Mouse (Mus musculus) right cerebral cortex, adult 2 months (tissue): ENCODE measurements around the gene Bpifa3.
"Not testable (repeated sequence)": the region's sequence is repeated elsewhere in the genome, so short reads cannot be mapped to it uniquely, and the experiment has no call there.

Experiments used
- DNase-seq, 2 experiments: peaks; one replicate each; pipeline ENCODE4 v3.0.0; 2021 to 2022; ENCODE audit warnings: low spot score in 2 of 2

The Bpifa3 gene

GRCm38 (mm10) chr2:154130120-154130519 lies at the start of gene Bpifa3:
Gene Bpifa3 (plus strand): TSS chr2:154130336.
- DNase-seq = no peak

GRCm38 (mm10) chr2:154097734-154098133 lies 32.4 kb upstream of the Bpifa3 start:
- DNase-seq = no peak

- DNase-seq = no peak
These were observed 12.8 kb upstream of the Bpifa3 start for GRCm38 (mm10) chr2:154117381-154117780.

DNA sequence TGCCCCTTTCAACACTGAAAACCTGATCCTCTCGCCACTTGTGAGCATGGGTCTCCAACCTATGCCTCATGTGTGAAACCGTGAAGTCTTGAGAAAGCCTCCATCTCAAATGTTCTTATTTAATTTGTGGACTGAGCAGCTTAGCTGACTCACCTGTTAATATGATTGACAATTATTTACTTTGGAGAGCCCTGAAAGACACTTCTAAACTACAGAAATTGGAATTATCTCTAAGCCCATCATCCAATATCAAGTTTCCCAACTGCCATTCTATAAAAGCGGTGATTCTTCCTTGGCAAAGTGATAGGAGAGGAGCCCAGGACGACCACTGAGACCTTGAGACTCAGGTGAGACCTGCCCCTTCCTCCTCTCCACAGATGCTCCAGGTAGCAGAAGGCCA lies 12.4 kb downstream of the Bpifa3 start, which contains the start of gene Bpifa1:
TSS of gene Bpifa1 (plus strand) at position 301 of the 400 bp plus-strand sequence.
- DNase-seq = no peak

- no peak for DNase-seq
These were observed 13.6 kb downstream of the Bpifa3 start for GRCm38 (mm10) chr2:154143735-154144134.

DNA sequence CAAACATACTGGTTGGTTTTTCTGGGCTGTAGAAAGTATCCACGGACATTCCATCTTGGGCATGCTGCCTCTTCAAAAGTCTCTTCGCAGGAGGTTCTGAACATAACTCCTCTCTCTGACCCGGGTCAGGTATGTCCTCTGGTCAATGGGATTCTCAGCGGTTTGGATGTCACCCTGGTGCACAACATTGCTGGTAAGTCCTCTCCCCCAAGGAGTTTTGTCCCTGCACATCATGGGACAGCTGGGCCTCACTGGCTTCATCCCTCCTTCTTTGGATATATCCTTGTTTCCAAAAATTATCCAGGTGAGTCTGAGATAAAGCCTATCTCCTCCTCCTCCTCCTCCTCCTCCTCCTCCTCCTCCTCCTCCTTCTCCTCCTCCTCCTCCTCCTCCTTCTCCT lies 17.4 kb downstream of the Bpifa3 start:
- DNase-seq = no peak

GRCm38 (mm10) chr2:154158433-154158832 lies 28.3 kb downstream of the Bpifa3 start:
- peak; percentile 36 to 48 for DNase-seq

- no peak for DNase-seq
These were observed 32.2 kb downstream of the Bpifa3 start, which contains the start of gene Bpifa5 for GRCm38 (mm10) chr2:154162307-154162706. Gene Bpifa5 (plus strand): TSS chr2:154162607.

- no peak for DNase-seq
These were observed 33.2 kb downstream of the Bpifa3 start for GRCm38 (mm10) chr2:154163306-154163705.

- no peak for DNase-seq
These were observed 39.0 kb downstream of the Bpifa3 start for GRCm38 (mm10) chr2:154169172-154169571.

- no peak for DNase-seq
These were observed 41.5 kb downstream of the Bpifa3 start for GRCm38 (mm10) chr2:154171621-154172020.

DNA sequence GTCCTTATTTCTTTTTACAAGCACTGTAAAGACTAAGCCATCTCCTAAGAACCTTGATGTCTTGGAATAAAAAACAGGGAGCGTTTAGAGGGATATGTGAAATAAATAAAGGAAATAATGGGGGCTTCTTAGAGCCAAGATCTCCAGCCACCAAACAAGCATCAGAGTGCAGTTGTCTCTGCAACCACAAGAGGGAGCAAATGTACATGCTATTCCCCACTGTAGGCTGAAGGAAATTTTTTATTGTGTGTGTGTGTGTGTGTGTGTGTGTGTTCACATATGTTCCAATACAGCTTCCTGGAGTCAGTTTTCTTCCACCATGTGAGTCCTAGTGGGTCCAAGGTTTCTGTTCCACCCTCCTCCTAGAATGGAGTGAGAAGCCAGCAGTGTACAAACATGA lies 43.2 kb downstream of the Bpifa3 start:
- DNase-seq = peak; percentile 43 to 65

DNA sequence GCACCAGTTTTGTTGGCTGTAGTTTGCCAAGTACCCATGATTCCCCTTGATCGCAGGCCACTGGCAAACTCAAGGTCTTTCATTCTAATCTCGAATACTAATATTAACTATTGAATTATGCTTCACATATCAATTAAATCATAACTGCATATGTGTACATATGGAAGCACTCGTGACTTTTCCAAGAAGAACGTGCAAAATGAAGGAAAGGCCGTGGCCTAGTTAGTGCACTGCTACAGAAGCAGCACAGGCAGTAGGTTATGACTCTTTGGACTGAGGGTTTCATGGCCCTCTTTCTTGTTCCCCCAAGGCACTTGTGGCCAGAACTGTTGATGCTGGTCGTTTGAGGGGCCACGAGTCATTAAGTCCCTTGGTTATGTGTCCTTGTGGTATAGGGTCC lies 51.8 kb downstream of the Bpifa3 start:
- DNase-seq = not testable (repeated sequence)

DNA sequence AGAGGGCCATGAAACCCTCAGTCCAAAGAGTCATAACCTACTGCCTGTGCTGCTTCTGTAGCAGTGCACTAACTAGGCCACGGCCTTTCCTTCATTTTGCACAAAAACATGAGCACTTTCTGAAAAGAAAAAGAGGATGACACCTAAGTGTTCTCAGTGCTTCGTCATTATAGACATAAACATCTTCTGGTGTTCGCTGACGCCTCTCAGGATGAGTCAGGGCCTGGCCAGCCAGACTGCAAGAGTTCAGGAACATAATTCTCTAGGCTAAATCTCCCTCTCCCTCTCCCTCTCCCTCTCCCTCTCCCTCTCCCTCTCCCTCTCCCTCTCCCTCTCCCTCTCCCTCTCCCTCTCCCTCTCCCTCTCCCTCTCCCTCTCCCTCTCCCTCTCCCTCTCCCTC lies 52.9 kb downstream of the Bpifa3 start:
- DNase-seq = peak; percentile 36

DNA sequence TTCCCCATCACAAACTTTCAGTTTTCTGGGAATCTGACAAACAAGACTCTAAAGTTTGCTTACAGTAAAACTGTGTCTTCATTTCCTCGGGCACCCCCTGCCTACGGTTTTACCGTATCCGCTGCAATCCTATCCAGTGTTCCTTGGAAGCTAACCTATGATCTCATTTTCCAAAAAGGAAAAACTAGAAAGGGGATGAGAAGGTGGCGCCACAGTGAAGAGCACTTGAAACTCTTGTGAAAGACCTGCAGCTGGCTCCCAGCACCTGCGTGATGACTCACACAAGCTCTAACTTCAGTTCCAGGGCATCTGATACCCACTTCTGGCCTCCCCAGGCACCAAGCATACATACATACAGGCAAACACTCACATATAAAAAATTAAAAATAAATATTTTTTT lies 55.2 kb downstream of the Bpifa3 start:
- DNase-seq = no peak

GRCm38 (mm10) chr2:154185748-154186147 lies 55.6 kb downstream of the Bpifa3 start:
- DNase-seq = no peak

DNA sequence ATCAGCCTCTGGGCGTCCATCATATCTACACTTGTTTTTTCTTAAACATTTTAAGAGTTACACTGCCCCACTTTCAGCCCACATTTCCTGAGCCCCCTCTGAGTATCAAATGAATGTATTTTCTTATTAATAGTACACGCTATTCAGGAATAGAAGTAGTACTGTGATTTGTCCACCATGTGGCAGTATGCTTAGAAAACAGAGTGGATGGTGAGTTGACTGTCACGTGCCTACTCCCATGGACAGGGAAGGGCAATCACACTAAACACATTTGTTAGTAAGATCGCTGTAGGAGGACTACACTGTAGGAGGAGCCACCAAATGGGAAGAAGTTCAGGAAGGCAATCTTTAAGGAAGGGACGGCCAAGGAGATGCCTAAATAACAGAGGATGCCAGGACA lies 57.3 kb downstream of the Bpifa3 start:
- no peak for DNase-seq
